Mouse (Mus musculus) forebrain, embryonic 11.5 days (tissue): ENCODE measurements at regions not wholly inside any gene's neighbourhood (a gene's known extent, or its start where the extent isn't known, plus 50 kb on each side); places are given as distances from the start of the nearest gene placed in this dataset.

Source experiments
- ATAC-seq: fragments of 200-750 bp; cut with Nextera tagmentation; replicated peaks from 2 replicates; pipeline ENCODE4 v1.8.0; 2017; ENCODE audit warnings: moderate TSS enrichment; ENCODE audit not compliant: low FRiP score
- DNase-seq: peaks from one replicate; pipeline ENCODE4 v3.0.0-alpha.2; 2017; ENCODE audit warnings: low spot score
- H3K27ac ChIP-seq: fragments of 300-500 bp; sonication (generic); 2 replicates; pipeline ENCODE4 v1.5.1; 2014; ENCODE audit warnings: low read depth, low read length
- H3K27me3 ChIP-seq: fragments of 300-500 bp; sonication (generic); 2 replicates; pipeline ENCODE4 v1.6.1; 2014; ENCODE audit warnings: mild to moderate bottlenecking, low read length, mixed read lengths; ENCODE audit not compliant: control insufficient read depth, insufficient read depth
- H3K36me3 ChIP-seq: fragments of 300-500 bp; sonication (generic); 2 replicates; pipeline ENCODE4 v1.6.1; 2014; ENCODE audit warnings: mild to moderate bottlenecking, low read length, moderate library complexity, mixed read lengths; ENCODE audit not compliant: control insufficient read depth, insufficient read depth
- H3K4me1 ChIP-seq: fragments of 300-500 bp; sonication (generic); replicated peaks from 2 replicates; pipeline ENCODE4 v1.6.1; 2014; ENCODE audit warnings: low read length, mixed read lengths; ENCODE audit not compliant: control insufficient read depth, insufficient read depth
- H3K4me2 ChIP-seq: fragments of 300-500 bp; sonication (generic); 2 replicates; pipeline ENCODE4 v1.6.1; 2014; ENCODE audit warnings: low read depth, mild to moderate bottlenecking, low read length, moderate library complexity, mixed read lengths; ENCODE audit not compliant: severe bottlenecking
- H3K4me3 ChIP-seq: fragments of 300-500 bp; sonication (generic); 2 replicates; pipeline ENCODE4 v1.5.1; 2014; ENCODE audit warnings: low read depth, low read length
- H3K9ac ChIP-seq: fragments of 300-500 bp; sonication (generic); 2 replicates; pipeline ENCODE4 v1.6.1; 2014; ENCODE audit warnings: low read length
- H3K9me3 ChIP-seq: fragments of 300-500 bp; sonication (generic); 2 replicates; pipeline ENCODE4 v1.6.1; 2016; ENCODE audit warnings: low read length, mixed read lengths; ENCODE audit not compliant: control insufficient read depth
- WGBS: fragments of 180-500 bp; shearing (Covaris S2); extraction: QIAGEN DNeasy Blood & Tissue Kit; methylation state at CpG from one replicate; pipeline ENCODE4 v1.1.7; 2014; 5-methylcytosine and 5-hydroxymethylcytosine counted together

DNA sequence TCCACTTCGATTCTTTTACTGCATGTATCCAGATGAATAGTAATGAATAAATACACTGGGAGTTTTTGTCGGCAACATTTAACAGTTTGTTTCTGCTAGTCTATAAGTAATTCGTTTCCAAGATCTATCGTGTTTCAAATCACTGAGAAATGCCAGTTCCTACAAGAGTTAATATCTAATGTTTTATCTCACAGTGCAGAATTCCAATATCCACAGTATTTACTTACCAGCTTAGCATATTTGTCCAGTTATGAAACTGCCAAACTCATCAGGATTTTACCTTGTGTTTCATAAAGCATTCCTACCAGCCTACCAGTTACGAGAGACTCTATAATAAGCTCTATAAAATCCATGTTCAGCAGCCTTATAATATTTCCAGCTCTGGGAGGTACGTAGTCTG, 385.1 kb upstream of the Xrcc4 start:
- ATAC-seq (no peak), DNase-seq (no peak)
- Histone ChIP-seq H3K27ac (no peak overlapping the region), H3K9ac (no peak overlapping the region), H3K4me3 (no peak overlapping the region), H3K36me3 (no peaks in the 10 kb centered on the region), H3K4me1 (no peaks in the 10 kb centered on the region), H3K9me3 (no peaks in the 10 kb centered on the region), H3K27me3 (no peaks in the 10 kb centered on the region), H3K4me2 (no peak overlapping the region)
- 90% methylated on average over 6 of the region's 6 CpGs for WGBS

- DNase-seq, result no peak
- no peak overlapping the region for H3K4me3 ChIP-seq
- no peaks in the 10 kb centered on the region for H3K4me1 ChIP-seq
- ATAC-seq, result no peak
- H3K27ac ChIP-seq, result no peak overlapping the region
- no peaks in the 10 kb centered on the region for H3K9me3 ChIP-seq
- no peaks in the 10 kb centered on the region for H3K27me3 ChIP-seq
- H3K4me2 ChIP-seq, result no peak overlapping the region
- no peak overlapping the region for H3K9ac ChIP-seq
- no peaks in the 10 kb centered on the region for H3K36me3 ChIP-seq
These were observed 384.6 kb upstream of the Xrcc4 start for GRCm38 (mm10) chr13:90474053-90474452.

DNA sequence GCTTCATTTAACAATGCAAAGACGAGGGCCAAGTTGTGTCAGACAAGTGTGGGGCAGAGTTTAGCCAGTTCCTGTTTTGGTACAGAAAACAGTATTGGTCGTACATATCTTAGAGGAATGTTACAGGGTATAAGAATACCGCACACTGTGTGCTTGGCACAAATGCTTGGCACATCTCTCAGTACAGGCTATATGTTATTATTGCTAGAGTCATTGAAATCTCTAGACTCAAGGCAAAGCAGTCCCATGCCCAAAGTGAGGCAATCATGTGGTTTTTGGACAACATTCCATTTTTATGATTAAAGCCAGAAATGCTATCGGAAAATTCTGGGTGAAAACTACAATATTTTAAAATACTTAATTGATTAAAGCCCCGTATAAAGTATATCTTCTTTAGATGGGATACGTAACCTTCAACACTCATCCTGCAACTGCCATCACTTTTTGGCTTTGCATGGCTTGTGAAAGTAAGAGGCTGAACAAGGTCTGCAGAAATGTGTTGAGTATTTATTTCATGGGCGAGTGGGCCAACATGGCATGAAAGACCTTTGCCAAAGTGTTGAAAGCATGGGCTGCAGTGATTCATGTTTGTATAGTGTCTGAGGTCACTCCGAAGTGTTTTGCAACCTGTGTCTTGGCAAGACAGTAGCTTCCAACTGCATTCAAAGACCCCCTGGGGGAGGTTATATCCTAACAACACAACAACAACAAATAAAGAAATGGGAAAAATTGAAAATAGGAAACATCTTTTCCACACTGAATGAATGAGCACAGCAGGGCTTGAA, 383.8 kb upstream of the Xrcc4 start:
- Histone ChIP-seq H3K27ac (no peak overlapping the region), H3K4me3 (no peak overlapping the region), H3K9me3 (no peaks in the 10 kb centered on the region), H3K9ac (no peak overlapping the region), H3K4me2 (no peak overlapping the region), H3K27me3 (no peaks in the 10 kb centered on the region), H3K4me1 (no peaks in the 10 kb centered on the region), H3K36me3 (no peaks in the 10 kb centered on the region)
- DNase-seq (no peak), ATAC-seq (no peak)
- 82% methylated on average over 8 of the region's 8 CpGs for WGBS

DNA sequence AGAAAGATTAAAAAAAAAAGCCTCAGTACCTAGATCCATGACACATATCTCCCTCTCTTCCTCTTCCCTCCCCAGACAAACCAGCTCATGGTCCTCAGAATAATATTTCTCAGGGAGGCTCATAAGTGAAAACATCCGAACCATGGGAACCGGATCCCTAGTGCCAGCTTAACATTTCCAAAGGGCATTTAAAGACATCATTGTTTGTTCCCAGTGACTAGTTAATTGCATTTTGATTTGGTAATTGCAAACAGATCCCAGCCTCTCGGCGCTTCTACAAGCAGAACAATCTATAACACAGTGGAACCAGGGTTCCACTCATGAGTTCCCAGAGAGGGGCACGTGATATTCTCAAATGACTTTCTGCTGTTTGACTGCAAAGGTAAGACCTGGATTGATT, 376.7 kb upstream of the Xrcc4 start:
- H3K27me3 ChIP-seq, result no peaks in the 10 kb centered on the region
- no peak overlapping the region for H3K9ac ChIP-seq
- 69% methylated on average over 5 of the region's 5 CpGs for WGBS
- H3K36me3 ChIP-seq, result no peaks in the 10 kb centered on the region
- H3K4me2 ChIP-seq, result no peak overlapping the region
- DNase-seq, result no peak
- H3K4me3 ChIP-seq, result no peak overlapping the region
- no peaks in the 10 kb centered on the region for H3K4me1 ChIP-seq
- H3K9me3 ChIP-seq, result no peaks in the 10 kb centered on the region
- no peak overlapping the region for H3K27ac ChIP-seq
- no peak for ATAC-seq

- DNase-seq (no peak), ATAC-seq (no peak)
- Histone ChIP-seq H3K27ac (no peak overlapping the region), H3K27me3 (no peaks in the 10 kb centered on the region), H3K9ac (no peak overlapping the region), H3K36me3 (no peaks in the 10 kb centered on the region), H3K4me2 (no peak overlapping the region), H3K4me3 (no peak overlapping the region), H3K4me1 (no peaks in the 10 kb centered on the region), H3K9me3 (no peaks in the 10 kb centered on the region)
- 87% methylated on average over 2 of the region's 2 CpGs for WGBS
These were observed 374.6 kb upstream of the Xrcc4 start for GRCm38 (mm10) chr13:90464051-90464450.

DNA sequence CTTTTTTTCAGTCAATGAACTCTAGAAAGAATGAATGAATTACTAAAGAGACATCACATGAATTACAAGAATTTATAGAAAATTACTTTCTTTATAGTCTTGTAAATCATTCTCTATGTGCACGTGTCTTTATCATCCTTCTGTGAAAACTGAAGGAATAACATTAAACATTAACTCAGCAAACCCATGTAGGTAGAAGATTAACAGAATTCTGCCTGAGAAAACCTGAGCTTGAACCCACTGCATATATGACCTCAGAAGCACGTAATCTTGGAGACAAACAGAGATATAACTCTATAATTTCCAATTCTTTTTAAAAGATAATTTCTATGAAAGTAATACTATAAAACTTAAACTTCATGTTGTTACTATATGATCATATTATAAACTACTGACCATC, 374.0 kb upstream of the Xrcc4 start:
- WGBS, result 90% methylated on average over 2 of the region's 2 CpGs
- H3K4me3 ChIP-seq, result no peak overlapping the region
- no peaks in the 10 kb centered on the region for H3K36me3 ChIP-seq
- H3K27ac ChIP-seq, result no peak overlapping the region
- no peaks in the 10 kb centered on the region for H3K9me3 ChIP-seq
- H3K4me2 ChIP-seq, result no peak overlapping the region
- DNase-seq (no peak), ATAC-seq (no peak)
- H3K27me3 ChIP-seq, result no peaks in the 10 kb centered on the region
- no peak overlapping the region for H3K9ac ChIP-seq
- no peaks in the 10 kb centered on the region for H3K4me1 ChIP-seq

DNA sequence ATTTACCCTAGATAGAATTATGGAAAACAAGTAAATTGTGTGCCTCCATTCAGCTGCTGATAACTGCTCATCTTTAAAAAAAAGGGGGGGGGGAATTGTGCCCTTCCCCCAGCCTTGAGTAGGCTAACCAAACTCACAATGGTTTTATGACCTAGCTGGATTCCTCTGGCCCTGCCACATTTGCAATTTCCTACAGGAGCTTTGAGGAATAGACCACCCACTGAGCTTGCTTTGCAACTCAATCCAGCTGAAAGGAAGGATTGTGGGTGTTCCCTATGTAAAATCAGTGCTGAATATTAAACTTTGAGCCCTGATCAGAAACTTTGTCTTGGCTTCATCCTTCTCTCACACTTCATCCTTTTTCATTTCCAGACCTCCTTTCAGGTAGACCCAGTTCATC, 365.2 kb upstream of the Xrcc4 start:
- Histone ChIP-seq H3K9me3 (no peaks in the 10 kb centered on the region), H3K9ac (no peak overlapping the region), H3K4me3 (no peak overlapping the region), H3K27ac (no peak overlapping the region), H3K4me1 (no peaks in the 10 kb centered on the region), H3K4me2 (no peak overlapping the region), H3K36me3 (no peaks in the 10 kb centered on the region), H3K27me3 (no peaks in the 10 kb centered on the region)
- DNase-seq (no peak), ATAC-seq (no peak)

- Histone ChIP-seq H3K36me3 (no peaks in the 10 kb centered on the region), H3K27ac (no peak overlapping the region), H3K9ac (no peak overlapping the region), H3K4me2 (no peak overlapping the region), H3K4me1 (no peaks in the 10 kb centered on the region), H3K9me3 (no peaks in the 10 kb centered on the region), H3K27me3 (no peaks in the 10 kb centered on the region), H3K4me3 (no peak overlapping the region)
- 84% methylated on average over 3 of the region's 3 CpGs for WGBS
- ATAC-seq (no peak), DNase-seq (no peak)
These were observed 337.5 kb upstream of the Xrcc4 start for GRCm38 (mm10) chr13:90426901-90427300.

- Histone ChIP-seq H3K4me1 (no peaks in the 10 kb centered on the region), H3K4me3 (no peak overlapping the region), H3K27ac (no peak overlapping the region), H3K9ac (no peak overlapping the region), H3K9me3 (no peaks in the 10 kb centered on the region), H3K27me3 (no peaks in the 10 kb centered on the region), H3K4me2 (no peak overlapping the region), H3K36me3 (no peaks in the 10 kb centered on the region)
- 68% methylated on average over 1 of the region's 1 CpGs for WGBS
- DNase-seq (no peak), ATAC-seq (no peak)
These were observed 336.0 kb upstream of the Xrcc4 start for GRCm38 (mm10) chr13:90425379-90425778.
